Mouse (Mus musculus) olfactory bulb, adult 2 months (tissue): ENCODE results near the gene Fam163b. TPM values are rescaled to one million over a fixed set of nuclear protein-coding genes. Genes with fewer than 3 reads are reported as not detected.

Experiments used
- H3K27ac ChIP-seq: fragments of 200-500 bp; 2 replicates; pipeline ENCODE4 v1.5.1; 2012; ENCODE audit warnings: low read depth, low read length; ENCODE audit not compliant: insufficient read depth
- H3K4me1 ChIP-seq: fragments of 200-500 bp; 2 replicates; pipeline ENCODE4 v1.6.1; 2012; ENCODE audit warnings: low read length; ENCODE audit not compliant: control insufficient read depth, insufficient read depth
- H3K4me3 ChIP-seq: fragments of 200-500 bp; 2 replicates; pipeline ENCODE4 v1.5.1; 2012; ENCODE audit warnings: mild to moderate bottlenecking, low read depth, low read length, moderate library complexity; ENCODE audit not compliant: insufficient read depth
- CTCF ChIP-seq: fragments of 200-500 bp; IDR thresholded peaks from 2 replicates; pipeline ENCODE4 v1.5.1; 2012; ENCODE audit warnings: low read depth, mild to moderate bottlenecking, low read length, moderate library complexity; ENCODE audit not compliant: insufficient read depth
- POLR2A ChIP-seq: fragments of 200-500 bp; IDR thresholded peaks from 2 replicates; pipeline ENCODE4 v1.6.1; 2012; ENCODE audit warnings: mild to moderate bottlenecking, low read depth, low read length, moderate library complexity; ENCODE audit not compliant: insufficient read depth
- WGBS: fragments of 180-500 bp; shearing (Covaris S2); methylation state at CpG from one replicate; pipeline ENCODE4 v1.1.7; 2018; 5-methylcytosine and 5-hydroxymethylcytosine counted together
- polyA plus RNA-seq: library from polyadenylated mRNA; stranded (reverse); fragments of >200 nt; gene quantifications from 2 replicates; pipeline ENCODE4 v1.2.4, GENCODE M21; 2012; ENCODE audit warnings: low replicate concordance; ENCODE audit not compliant: missing spikeins, insufficient read depth, insufficient read length

Gene Fam163b
- polyA plus RNA-seq, 1 experiment = not detected

DNA sequence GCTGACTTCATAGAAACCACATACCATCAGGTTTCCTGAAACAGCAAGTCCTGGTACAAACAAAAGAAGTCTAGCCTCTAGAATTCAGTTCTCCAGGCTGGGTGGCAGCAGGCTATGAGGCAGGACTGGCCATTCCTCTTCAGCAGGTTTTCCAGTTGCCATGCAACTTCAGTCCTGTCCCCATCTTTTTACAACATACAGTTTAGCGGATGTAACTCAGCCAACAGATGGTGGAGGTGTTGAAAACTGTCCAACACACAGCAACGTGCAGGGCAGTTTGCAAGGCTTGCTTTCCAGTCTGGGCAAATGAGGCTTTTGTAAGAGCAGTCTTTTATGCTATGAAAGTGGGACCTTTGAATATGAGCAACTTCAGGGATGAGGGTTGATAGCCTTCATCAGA, 2.7 kb upstream of the Fam163b start:
- no peak for TF ChIP-seq POLR2A
- TF ChIP-seq CTCF = no peak
- Histone ChIP-seq H3K27ac (no peak overlapping the region), H3K4me3 (no peak overlapping the region), H3K4me1 (peaks cover 39% of the 10 kb centered on the region)
- 63% methylated on average over 2 of the region's 2 CpGs for WGBS

GRCm38 (mm10) chr2:27138356-27138755, 3.9 kb downstream of the Fam163b start:
- WGBS = 63% methylated on average over 4 of the region's 4 CpGs
- H3K4me3 ChIP-seq = peak overlapping the region; percentile 53; the same call in 1 of the 2 replicates
- TF ChIP-seq POLR2A (no peak), CTCF (no peak)
- peaks cover 43% of the 10 kb centered on the region for H3K4me1 ChIP-seq
- no peak overlapping the region for H3K27ac ChIP-seq

DNA sequence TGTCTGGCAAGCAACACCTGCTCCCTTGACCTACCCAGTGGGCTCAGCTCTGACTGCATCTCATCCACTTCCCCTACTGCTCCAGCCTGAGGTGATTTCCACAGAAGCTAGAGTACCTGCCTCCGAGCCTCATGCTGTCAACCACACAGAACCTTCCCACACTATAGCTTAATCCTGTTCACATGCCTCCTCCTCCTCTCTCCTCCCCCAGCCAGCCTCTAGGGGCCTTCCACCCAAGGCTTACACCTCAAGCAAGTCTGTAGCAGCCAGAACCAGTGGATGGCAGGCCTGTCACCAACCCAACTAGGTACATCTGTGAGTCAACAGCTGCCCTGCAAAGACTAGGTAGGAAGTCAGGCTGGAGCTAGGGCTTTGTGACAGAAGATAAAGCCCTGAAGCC, 5.5 kb downstream of the Fam163b start:
- WGBS = 68% methylated on average over 1 of the region's 1 CpGs
- H3K4me1 ChIP-seq = peaks cover 50% of the 10 kb centered on the region
- H3K4me3 ChIP-seq = no peak overlapping the region
- no peak for TF ChIP-seq CTCF
- TF ChIP-seq POLR2A = no peak
- H3K27ac ChIP-seq = no peak overlapping the region; the same call in 1 of the 2 replicates

DNA sequence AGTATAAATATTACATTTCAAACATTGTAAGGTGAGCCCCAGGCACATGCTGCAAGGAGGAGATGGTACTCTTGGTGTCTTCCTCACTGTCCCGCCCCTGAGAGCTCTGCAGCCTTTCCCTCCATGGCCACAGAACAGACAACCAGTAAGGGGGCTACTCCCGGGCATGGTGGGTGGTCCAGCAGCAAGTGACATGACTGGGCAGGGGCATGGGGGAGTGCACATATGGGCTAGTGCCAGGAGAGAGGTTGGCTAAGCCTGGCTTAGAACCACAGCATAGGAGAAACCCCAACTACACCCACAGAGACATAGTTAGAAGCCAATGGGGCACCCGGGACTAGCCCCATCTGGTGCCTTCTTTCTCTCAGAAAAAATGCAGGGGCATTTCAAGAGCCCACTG, 6.0 kb downstream of the Fam163b start:
- H3K27ac ChIP-seq = no peak overlapping the region
- no peak overlapping the region for H3K4me3 ChIP-seq
- TF ChIP-seq CTCF = no peak
- TF ChIP-seq POLR2A = no peak
- peaks cover 51% of the 10 kb centered on the region for H3K4me1 ChIP-seq
- WGBS = 49% methylated on average over 3 of the region's 3 CpGs

GRCm38 (mm10) chr2:27135935-27136334, 6.4 kb downstream of the Fam163b start:
- Histone ChIP-seq H3K27ac (no peak overlapping the region), H3K4me3 (no peak overlapping the region), H3K4me1 (peaks cover 52% of the 10 kb centered on the region)
- TF ChIP-seq CTCF (no peak), POLR2A (no peak)
- 37% methylated on average over 5 of the region's 5 CpGs for WGBS

DNA sequence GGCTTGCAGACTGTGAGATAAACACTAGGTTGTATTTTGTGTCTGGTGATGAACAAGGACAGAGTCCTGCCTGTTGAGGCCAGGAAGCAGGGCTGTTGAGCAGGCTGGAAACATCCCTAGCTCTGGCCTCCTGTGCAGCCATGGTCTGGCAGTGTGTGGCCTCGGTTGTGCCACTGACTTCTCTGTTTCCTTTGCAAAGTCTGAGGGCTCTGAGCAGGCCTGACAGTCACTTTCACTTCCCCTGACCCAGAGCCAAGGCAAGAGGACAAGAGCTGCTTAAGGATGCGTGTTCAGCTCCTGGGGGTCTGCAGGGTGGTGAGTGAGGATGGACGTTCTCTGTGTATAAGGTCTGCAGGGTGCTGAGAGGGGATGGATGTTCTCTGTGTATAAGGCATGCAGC, 13.3 kb downstream of the Fam163b start:
- Histone ChIP-seq H3K4me1 (peaks cover 52% of the 10 kb centered on the region), H3K4me3 (no peak overlapping the region), H3K27ac (no peak overlapping the region)
- TF ChIP-seq POLR2A (no peak), CTCF (no peak)
- WGBS = 71% methylated on average over 3 of the region's 3 CpGs

GRCm38 (mm10) chr2:27126496-27126895, 15.8 kb downstream of the Fam163b start:
- 59% methylated on average over 4 of the region's 4 CpGs for WGBS
- no peak overlapping the region for H3K4me3 ChIP-seq
- H3K27ac ChIP-seq = no peak overlapping the region
- peaks cover 61% of the 10 kb centered on the region for H3K4me1 ChIP-seq
- no peak for TF ChIP-seq CTCF
- no peak for TF ChIP-seq POLR2A

GRCm38 (mm10) chr2:27125979-27126378, 16.3 kb downstream of the Fam163b start:
- peaks cover 64% of the 10 kb centered on the region for H3K4me1 ChIP-seq
- 40% methylated on average over 10 of the region's 10 CpGs for WGBS
- H3K27ac ChIP-seq = no peak overlapping the region
- H3K4me3 ChIP-seq = no peak overlapping the region
- TF ChIP-seq POLR2A (no peak), CTCF (peak; percentile 87)

DNA sequence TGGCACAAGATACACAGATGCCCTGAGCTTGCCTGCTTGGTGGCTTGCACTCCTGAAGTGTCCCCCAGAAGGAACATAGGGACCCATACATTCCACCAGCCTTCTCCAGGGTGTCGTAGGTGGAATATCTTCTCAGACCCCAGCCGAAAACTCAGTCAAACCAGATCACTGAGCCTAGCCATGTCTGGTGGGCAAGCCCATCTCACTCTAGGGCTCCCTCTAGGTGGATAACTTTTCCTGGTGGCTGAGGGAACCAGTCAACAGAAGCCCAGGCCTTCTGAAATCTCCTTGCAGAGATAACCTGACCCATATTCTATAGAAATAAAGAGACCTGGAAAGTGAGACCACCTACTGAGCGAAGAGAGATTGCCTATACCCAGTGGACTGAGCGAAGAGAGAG, 19.2 kb downstream of the Fam163b start:
- 89% methylated on average over 4 of the region's 4 CpGs for WGBS
- H3K4me3 ChIP-seq = no peak overlapping the region
- peaks cover 75% of the 10 kb centered on the region for H3K4me1 ChIP-seq
- H3K27ac ChIP-seq = no peak overlapping the region
- TF ChIP-seq CTCF (no peak), POLR2A (no peak)

- no peak for TF ChIP-seq POLR2A
- no peak for TF ChIP-seq CTCF
- 49% methylated on average over 9 of the region's 9 CpGs for WGBS
- Histone ChIP-seq H3K27ac (no peak overlapping the region), H3K4me3 (no peak overlapping the region), H3K4me1 (peaks cover 70% of the 10 kb centered on the region)
Measured at GRCm38 (mm10) chr2:27122578-27122977, 19.7 kb downstream of the Fam163b start.
